Mouse (Mus musculus) cortical plate, adult 2 months (tissue): Measurements from ENCODE around the gene Olfr917. TPM values are rescaled to one million over a fixed set of nuclear protein-coding genes. Genes with fewer than 3 reads are reported as not detected.

Experiments used
- H3K27ac ChIP-seq: fragments of 200-500 bp; 2 replicates; pipeline ENCODE4 v1.5.1; 2012; ENCODE audit warnings: low read length, control low read depth, inconsistent platforms; ENCODE audit not compliant: insufficient read depth
- H3K4me1 ChIP-seq: fragments of 200-500 bp; 2 replicates; pipeline ENCODE4 v1.6.1; 2011; ENCODE audit warnings: low read length; ENCODE audit not compliant: control insufficient read depth, insufficient read depth
- H3K4me3 ChIP-seq: fragments of 200-500 bp; 2 replicates; pipeline ENCODE4 v1.5.1; 2011; ENCODE audit warnings: mild to moderate bottlenecking, low read length, control low read depth; ENCODE audit not compliant: insufficient read depth
- CTCF ChIP-seq: fragments of 200-500 bp; IDR thresholded peaks from 2 replicates; pipeline ENCODE4 v1.5.1; 2011; ENCODE audit warnings: mild to moderate bottlenecking, control low read depth, low read length; ENCODE audit not compliant: insufficient read depth; ENCODE audit errors: extremely low read depth
- POLR2A ChIP-seq: fragments of 200-500 bp; IDR thresholded peaks from 2 replicates; pipeline ENCODE4 v1.6.1; 2011; ENCODE audit warnings: mild to moderate bottlenecking, low read length, control low read depth; ENCODE audit not compliant: insufficient read depth; ENCODE audit errors: extremely low read depth
- polyA plus RNA-seq: library from polyadenylated mRNA; depleted of rRNA; stranded (reverse); fragments of >200 nt; gene quantifications from 2 replicates; pipeline ENCODE4 v1.2.3, GENCODE M21; 2012; rRNA removed

Gene Olfr917
- not detected in 2 replicates for polyA plus RNA-seq

DNA sequence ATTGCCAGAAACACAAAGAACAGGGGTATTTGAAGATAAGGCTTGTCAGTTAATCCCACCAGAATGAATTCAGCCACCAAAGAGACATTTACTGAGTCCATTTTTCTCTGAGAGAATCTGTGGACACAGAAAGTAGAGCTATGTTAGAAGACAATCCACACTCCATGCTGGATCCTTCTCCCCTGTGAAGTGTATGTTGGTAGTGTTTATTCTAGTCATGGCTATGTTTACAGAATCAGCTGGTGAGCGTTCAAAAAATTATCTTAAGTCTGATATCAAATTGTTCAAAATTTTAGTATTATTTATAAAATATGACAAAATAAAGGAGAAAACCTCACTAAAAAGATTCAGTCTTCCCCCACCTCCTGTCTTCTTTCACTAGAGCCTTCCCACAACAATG is at the start of gene Olfr917:
TSS of gene Olfr917 (minus strand) at position 101 of the 400 bp plus-strand sequence.
- TF ChIP-seq POLR2A (no peak), CTCF (no peak)
- Histone ChIP-seq H3K27ac (no peak within 1 kb of the TSS), H3K4me3 (no peak within 1 kb of the TSS), H3K4me1 (no peaks in the 10 kb centered on the region)

DNA sequence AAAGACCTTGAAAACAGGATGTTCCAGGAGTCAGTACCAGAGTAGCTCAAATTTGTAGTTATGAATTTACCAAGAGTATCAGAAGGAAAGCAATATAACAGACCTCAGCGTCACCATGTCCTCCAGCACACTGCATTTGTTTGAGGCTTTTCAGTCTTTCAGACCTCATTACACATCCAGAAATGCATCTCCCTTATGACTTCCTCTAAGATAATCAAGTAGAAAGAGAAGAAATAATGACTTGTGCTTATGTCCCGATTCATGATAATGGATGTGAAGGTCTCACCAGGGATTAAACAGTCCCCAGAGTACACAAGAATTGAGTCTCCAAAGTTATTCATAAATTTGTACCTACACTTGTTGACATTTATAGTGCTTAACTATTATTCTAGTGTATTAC is 8.9 kb upstream of the Olfr917 start, which contains the start of gene Olfr918:
TSS of gene Olfr918 (minus strand) at position 101 of the 400 bp plus-strand sequence.
- Histone ChIP-seq H3K4me3 (no peak within 1 kb of the TSS), H3K27ac (no peak within 1 kb of the TSS), H3K4me1 (no peaks in the 10 kb centered on the region)
- TF ChIP-seq POLR2A (no peak), CTCF (no peak)

DNA sequence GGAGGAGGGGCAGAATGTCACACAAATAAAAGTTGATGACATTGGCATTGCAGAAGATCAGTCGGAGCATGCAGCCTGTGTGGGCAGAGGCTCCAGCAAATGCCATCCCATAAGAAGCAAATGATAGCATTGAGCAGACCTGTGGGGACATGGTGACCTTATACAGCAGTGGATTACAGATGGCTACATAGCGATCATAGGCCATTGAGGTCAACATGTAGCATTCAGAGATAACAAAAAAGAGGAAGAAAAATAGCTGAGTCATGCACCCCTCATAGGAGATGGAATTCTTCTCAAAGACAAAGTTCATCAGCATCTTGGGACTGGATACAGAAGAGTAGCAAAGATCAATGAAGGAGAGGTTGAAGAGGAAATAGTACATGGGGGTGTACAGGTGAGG is 7.2 kb upstream of the Olfr917 start:
- TF ChIP-seq CTCF (no peak), POLR2A (no peak)
- Histone ChIP-seq H3K4me1 (no peaks in the 10 kb centered on the region), H3K27ac (no peak overlapping the region), H3K4me3 (no peak overlapping the region)

DNA sequence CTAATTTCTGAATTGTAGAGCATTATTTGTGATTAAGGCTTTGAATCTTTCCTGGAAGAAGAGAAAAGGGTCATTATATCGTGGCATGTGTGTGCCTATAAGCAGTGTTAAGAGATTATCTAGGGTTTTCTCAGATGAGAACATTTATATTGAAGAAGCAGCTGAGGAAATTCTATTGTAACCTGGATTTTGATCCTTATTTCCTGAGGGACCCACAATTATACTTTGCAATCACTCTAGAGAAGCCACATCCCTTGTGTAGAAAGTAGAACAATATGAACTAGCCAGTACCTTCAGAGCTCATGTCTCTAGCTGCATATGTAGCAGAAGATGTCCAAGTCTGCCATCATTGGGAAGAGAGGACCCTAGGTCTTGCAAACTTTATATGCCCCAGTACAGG is 5.9 kb downstream of the Olfr917 start, which contains the start of gene Olfr916:
TSS of gene Olfr916 (minus strand) at position 101 of the 400 bp plus-strand sequence.
- TF ChIP-seq CTCF (no peak), POLR2A (no peak)
- H3K4me1 ChIP-seq = no peaks in the 10 kb centered on the region
- no peak within 1 kb of the TSS for H3K27ac ChIP-seq
- no peak within 1 kb of the TSS for H3K4me3 ChIP-seq

DNA sequence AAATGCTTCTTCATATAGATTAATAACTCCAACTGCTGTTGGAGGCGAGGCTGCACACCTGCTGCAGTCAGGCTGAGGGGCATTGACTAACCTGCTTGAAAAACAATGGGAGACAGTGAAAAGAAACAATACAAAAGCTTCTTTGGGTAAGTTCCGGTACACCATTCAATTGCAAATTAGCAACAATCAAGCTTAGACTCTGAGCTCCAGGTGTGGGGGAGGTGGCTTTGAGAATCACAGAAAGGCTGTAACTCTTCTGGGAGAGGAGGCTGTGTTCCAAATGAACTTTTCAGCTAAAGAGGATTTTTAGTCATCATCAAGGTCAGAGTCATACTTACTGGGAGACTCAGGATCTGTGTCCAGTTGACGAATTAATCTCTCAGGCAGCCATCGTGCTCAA is 33.2 kb downstream of the Olfr917 start:
- Histone ChIP-seq H3K4me3 (no peak overlapping the region), H3K27ac (no peak overlapping the region)
- TF ChIP-seq CTCF (no peak), POLR2A (no peak)

More for the DNA sequence above, 33.2 kb downstream of the Olfr917 start:
- H3K4me1 ChIP-seq = no peaks in the 10 kb centered on the region

Other genes with a start within 250 kb of the Olfr917 start
- gene Olfr901, start 236.4 kb downstream of the Olfr917 start, polyA plus RNA-seq = not detected in 2 replicates
- gene Olfr902, start 218.2 kb downstream of the Olfr917 start, polyA plus RNA-seq = not detected in 2 replicates
- not detected in 2 replicates for gene Olfr904, start 202.7 kb downstream of the Olfr917 start, polyA plus RNA-seq
- gene Olfr905, start 194.7 kb downstream of the Olfr917 start, polyA plus RNA-seq = not detected in 2 replicates
- not detected in 2 replicates for gene Olfr906, start 178.8 kb downstream of the Olfr917 start, polyA plus RNA-seq
- gene Olfr907, start 170.0 kb downstream of the Olfr917 start, polyA plus RNA-seq = not detected in 2 replicates
- not detected in 2 replicates for gene Olfr911-ps1, start 144.3 kb downstream of the Olfr917 start, polyA plus RNA-seq
- not detected in 2 replicates for gene Olfr910, start 128.0 kb downstream of the Olfr917 start, polyA plus RNA-seq
- not detected in 2 replicates for gene Olfr912, start 85.7 kb downstream of the Olfr917 start, polyA plus RNA-seq
- gene Olfr913, start 73.1 kb downstream of the Olfr917 start, polyA plus RNA-seq = not detected in 2 replicates
- not detected in 2 replicates for gene Olfr914, start 60.7 kb downstream of the Olfr917 start, polyA plus RNA-seq
- gene Olfr916, start 6.0 kb downstream of the Olfr917 start, polyA plus RNA-seq = not detected in 2 replicates
- gene Olfr918, start 8.8 kb upstream of the Olfr917 start, polyA plus RNA-seq = not detected in 2 replicates
- not detected in 2 replicates for gene Olfr919, start 37.8 kb upstream of the Olfr917 start, polyA plus RNA-seq
- gene Vwa5a, start 52.4 kb upstream of the Olfr917 start, polyA plus RNA-seq = 8.2 and 9.3 TPM in 2 replicates
- 0.17 and 0.21 TPM in 2 replicates for gene Olfr920, start 86.5 kb upstream of the Olfr917 start, polyA plus RNA-seq
- not detected in 2 replicates for gene Olfr921, start 107.2 kb upstream of the Olfr917 start, polyA plus RNA-seq
- gene Olfr922, start 148.8 kb upstream of the Olfr917 start, polyA plus RNA-seq = not detected in 2 replicates
- gene Olfr923, start 160.7 kb upstream of the Olfr917 start, polyA plus RNA-seq = not detected in 2 replicates
- gene Olfr924, start 178.6 kb upstream of the Olfr917 start, polyA plus RNA-seq = not detected in 2 replicates
- not detected in 2 replicates for gene Olfr26, start 189.2 kb upstream of the Olfr917 start, polyA plus RNA-seq
- not detected in 2 replicates for gene Olfr926, start 211.3 kb upstream of the Olfr917 start, polyA plus RNA-seq